ENCODE assay signal across 8 mouse cellular contexts in genomic region chr17:56988921-56989430, GRCm38 (mm10). TPM values are rescaled to one million over a fixed set of nuclear protein-coding genes. Genes with fewer than 3 reads are reported as not detected.
DNase-seq lines count a peak whose midpoint lies in the region; ATAC-seq lines count a peak whose summit lies in the region.

No protein-coding gene starts in this region.

- H3K27ac ChIP-seq in kidney, embryonic 14.5 days (ENCODE audit: low read depth, low read length) = no peak overlapping the region; the same call in 1 of the 2 replicates
- peak overlapping the region; percentile 72; the same call in 1 of the 2 replicates for H3K27ac ChIP-seq in embryonic facial prominence, embryonic 12.5 days
- H3K27ac ChIP-seq in hindbrain, embryonic 11.5 days (ENCODE audit: low read depth, low read length) = no peak overlapping the region
- H3K27ac ChIP-seq in midbrain, embryonic 12.5 days (replicated peaks) = peak overlapping the region; percentile 67; the same call in 1 of the 2 replicates

- H3K27me3 ChIP-seq in kidney, embryonic 14.5 days (ENCODE audit: control insufficient read depth, insufficient read depth, low read length) = no peaks in the 10 kb centered on the region
- H3K27me3 ChIP-seq in embryonic facial prominence, embryonic 12.5 days = no peaks in the 10 kb centered on the region
- no peaks in the 10 kb centered on the region; the same call in 1 of the 2 replicates for H3K27me3 ChIP-seq in hindbrain, embryonic 11.5 days (ENCODE audit: control insufficient read depth, insufficient read depth, low read length)
- no peaks in the 10 kb centered on the region for H3K27me3 ChIP-seq in midbrain, embryonic 12.5 days

- H3K4me3 ChIP-seq in kidney, embryonic 14.5 days (ENCODE audit: low read length) = peak overlapping the region; percentile 83
- H3K4me3 ChIP-seq in embryonic facial prominence, embryonic 12.5 days = peak overlapping the region; percentile 88
- peak overlapping the region; percentile 67; the same call in 1 of the 2 replicates for H3K4me3 ChIP-seq in hindbrain, embryonic 11.5 days (ENCODE audit: low read depth, low read length)
- H3K4me3 ChIP-seq in midbrain, embryonic 12.5 days = peak overlapping the region; percentile 70

- H3K9me3 ChIP-seq in kidney, embryonic 14.5 days (ENCODE audit: control insufficient read depth, low read length) = no peaks in the 10 kb centered on the region
- H3K9me3 ChIP-seq in embryonic facial prominence, embryonic 12.5 days = no peaks in the 10 kb centered on the region
- H3K9me3 ChIP-seq in hindbrain, embryonic 11.5 days (ENCODE audit: control insufficient read depth, low read length) = no peaks in the 10 kb centered on the region
- H3K9me3 ChIP-seq in midbrain, embryonic 12.5 days = no peaks in the 10 kb centered on the region

- ATAC-seq in kidney, embryonic 14.5 days (ENCODE audit: low FRiP score, low TSS enrichment) = no peak
- no peak for ATAC-seq in embryonic facial prominence, embryonic 12.5 days (ENCODE audit: insufficient number of reproducible peaks, insufficient read depth, low FRiP score, low TSS enrichment)
- no peak for ATAC-seq in hindbrain, embryonic 11.5 days (ENCODE audit: low FRiP score)
- ATAC-seq in midbrain, embryonic 12.5 days (ENCODE audit: low FRiP score, low read depth) = no peak
- ATAC-seq in erythroid progenitor cell, adult 5-6 weeks (replicated peaks; ENCODE audit: low FRiP score, poor library complexity, severe bottlenecking) = no peak

- H3K4me1 ChIP-seq in kidney, embryonic 14.5 days (ENCODE audit: control insufficient read depth, insufficient read depth, low read length) = peaks cover 5% of the 10 kb centered on the region; the same call in 1 of the 2 replicates
- peaks cover 6% of the 10 kb centered on the region for H3K4me1 ChIP-seq in embryonic facial prominence, embryonic 12.5 days
- H3K4me1 ChIP-seq in hindbrain, embryonic 11.5 days (replicated peaks; ENCODE audit: control insufficient read depth, insufficient read depth, low read length) = peaks cover 6% of the 10 kb centered on the region; the same call in 1 of the 2 replicates
- H3K4me1 ChIP-seq in midbrain, embryonic 12.5 days = peaks cover 7% of the 10 kb centered on the region

- no peak for DNase-seq in kidney, postnatal 4 days
- no peak for DNase-seq in hindbrain, embryonic 11.5 days (ENCODE audit: low spot score)
- DNase-seq in adrenal gland, adult 2 months = no peak
- no peak for DNase-seq in urinary bladder, postnatal 10 days (ENCODE audit: low spot score)

- peak overlapping the region; percentile 74 for H3K4me2 ChIP-seq in kidney, embryonic 14.5 days (replicated peaks; ENCODE audit: low read depth, low read length)
- H3K4me2 ChIP-seq in embryonic facial prominence, embryonic 12.5 days (replicated peaks) = peak overlapping the region; percentile 68
- peak overlapping the region; percentile 57 for H3K4me2 ChIP-seq in hindbrain, embryonic 11.5 days (replicated peaks; ENCODE audit: low read depth, low read length)
- H3K4me2 ChIP-seq in midbrain, embryonic 12.5 days (replicated peaks) = peak overlapping the region; percentile 77

- H3K9ac ChIP-seq in kidney, embryonic 14.5 days (ENCODE audit: low read depth, low read length) = peak overlapping the region; percentile 76; the same call in 1 of the 2 replicates
- H3K9ac ChIP-seq in embryonic facial prominence, embryonic 12.5 days = no peak overlapping the region; the same call in 1 of the 2 replicates
- H3K9ac ChIP-seq in hindbrain, embryonic 11.5 days (ENCODE audit: low read depth, low read length) = peak overlapping the region; percentile 3; the same call in 1 of the 2 replicates
- H3K9ac ChIP-seq in midbrain, embryonic 12.5 days (replicated peaks) = peak overlapping the region; percentile 87; the same call in 1 of the 2 replicates

- 72% methylated on average over 7 of the region's 7 CpGs for WGBS in kidney, embryonic 14.5 days
- WGBS in embryonic facial prominence, embryonic 12.5 days = 68% methylated on average over 7 of the region's 7 CpGs
- 79% methylated on average over 7 of the region's 7 CpGs for WGBS in hindbrain, embryonic 11.5 days
- WGBS in midbrain, embryonic 12.5 days = 78% methylated on average over 7 of the region's 7 CpGs

- peaks cover 19% of the 10 kb centered on the region for H3K36me3 ChIP-seq in kidney, embryonic 14.5 days (ENCODE audit: control insufficient read depth, insufficient read depth, low read length)
- peaks cover 21% of the 10 kb centered on the region for H3K36me3 ChIP-seq in embryonic facial prominence, embryonic 12.5 days
- peaks cover 6% of the 10 kb centered on the region; the same call in 1 of the 2 replicates for H3K36me3 ChIP-seq in hindbrain, embryonic 11.5 days (ENCODE audit: control insufficient read depth, insufficient read depth, low read length)
- peaks cover 22% of the 10 kb centered on the region for H3K36me3 ChIP-seq in midbrain, embryonic 12.5 days

RNA-seq across cellular contexts. Expression of gene Clpp, which starts 1.1 kb away (rescaled TPM):
- polyA plus RNA-seq in kidney, embryonic 14.5 days (2014; fragmentation: Nextera tagmentation; extraction: Ambion mirVana) = 173 and 206 TPM in 2 replicates
- 147 and 165 TPM in 2 replicates for polyA plus RNA-seq in embryonic facial prominence, embryonic 12.5 days (2016; fragmentation: Nextera tagmentation; extraction: Ambion mirVana)
- polyA plus RNA-seq in hindbrain, embryonic 11.5 days (2014; fragmentation: Nextera tagmentation; extraction: Ambion mirVana) = 146 and 152 TPM in 2 replicates
- 130 and 137 TPM in 2 replicates for polyA plus RNA-seq in midbrain, embryonic 12.5 days (2016; fragmentation: Nextera tagmentation; extraction: Ambion mirVana)
- total RNA-seq in adrenal gland, adult 2 months (2021) = 100 to 1,000 TPM; 118 to 140 TPM
- 378 and 412 TPM in 2 replicates for polyA plus RNA-seq in adrenal gland, adult 2 months (2012; rRNA removed)
- total RNA-seq in erythroid progenitor cell, adult 5-6 weeks (2015; ENCODE audit: low replicate concordance) = 2.2 and 26.8 TPM in 2 replicates
- total RNA-seq in erythroid progenitor cell, adult 5-6 weeks (2017; ENCODE audit: low replicate concordance) = 10.8 and 15.7 TPM in 2 replicates

RNA-seq across cellular contexts. Expression of gene Acer1, which starts 7.0 kb away (rescaled TPM):
- polyA plus RNA-seq in kidney, embryonic 14.5 days (2014; fragmentation: Nextera tagmentation; extraction: Ambion mirVana) = not detected in 2 replicates
- not detected in 2 replicates for polyA plus RNA-seq in embryonic facial prominence, embryonic 12.5 days (2016; fragmentation: Nextera tagmentation; extraction: Ambion mirVana)
- polyA plus RNA-seq in hindbrain, embryonic 11.5 days (2014; fragmentation: Nextera tagmentation; extraction: Ambion mirVana) = not detected in 2 replicates
- polyA plus RNA-seq in midbrain, embryonic 12.5 days (2016; fragmentation: Nextera tagmentation; extraction: Ambion mirVana) = not detected in 2 replicates
- under 1 TPM in 1 of 2 experiments, not detected in 1; 0.23 TPM for total RNA-seq in adrenal gland, adult 2 months (2021)
- polyA plus RNA-seq in adrenal gland, adult 2 months (2012; rRNA removed) = 0.42 and 0.51 TPM in 2 replicates
- not detected in 2 replicates for total RNA-seq in erythroid progenitor cell, adult 5-6 weeks (2015; ENCODE audit: low replicate concordance)
- not detected in 2 replicates for total RNA-seq in erythroid progenitor cell, adult 5-6 weeks (2017; ENCODE audit: low replicate concordance)

RNA-seq across cellular contexts. Expression of gene Alkbh7, which starts 8.2 kb away (rescaled TPM):
- polyA plus RNA-seq in kidney, embryonic 14.5 days (2014; fragmentation: Nextera tagmentation; extraction: Ambion mirVana) = 54.8 and 55.8 TPM in 2 replicates
- polyA plus RNA-seq in embryonic facial prominence, embryonic 12.5 days (2016; fragmentation: Nextera tagmentation; extraction: Ambion mirVana) = 38.5 and 41.4 TPM in 2 replicates
- polyA plus RNA-seq in hindbrain, embryonic 11.5 days (2014; fragmentation: Nextera tagmentation; extraction: Ambion mirVana) = 32.4 and 33.0 TPM in 2 replicates
- polyA plus RNA-seq in midbrain, embryonic 12.5 days (2016; fragmentation: Nextera tagmentation; extraction: Ambion mirVana) = 31.2 and 33.7 TPM in 2 replicates
- 10 to 100 TPM; 58.3 to 81.0 TPM for total RNA-seq in adrenal gland, adult 2 months (2021)
- 182 and 186 TPM in 2 replicates for polyA plus RNA-seq in adrenal gland, adult 2 months (2012; rRNA removed)
- not detected in 2 replicates for total RNA-seq in erythroid progenitor cell, adult 5-6 weeks (2015; ENCODE audit: low replicate concordance)
- 6.2 TPM in 1 of 2 replicates, not detected in the other for total RNA-seq in erythroid progenitor cell, adult 5-6 weeks (2017; ENCODE audit: low replicate concordance)

RNA-seq across cellular contexts. Expression of gene Pspn, which starts 10.8 kb away (rescaled TPM):
- polyA plus RNA-seq in kidney, embryonic 14.5 days (2014; fragmentation: Nextera tagmentation; extraction: Ambion mirVana) = 1.4 TPM in 1 of 2 replicates, not detected in the other
- polyA plus RNA-seq in embryonic facial prominence, embryonic 12.5 days (2016; fragmentation: Nextera tagmentation; extraction: Ambion mirVana) = not detected in 2 replicates
- polyA plus RNA-seq in hindbrain, embryonic 11.5 days (2014; fragmentation: Nextera tagmentation; extraction: Ambion mirVana) = 0.36 TPM in 1 of 2 replicates, not detected in the other
- polyA plus RNA-seq in midbrain, embryonic 12.5 days (2016; fragmentation: Nextera tagmentation; extraction: Ambion mirVana) = 0.87 TPM in 1 of 2 replicates, not detected in the other
- not detected for total RNA-seq in adrenal gland, adult 2 months (2021)
- 1.9 TPM in 2 replicates for polyA plus RNA-seq in adrenal gland, adult 2 months (2012; rRNA removed)
- total RNA-seq in erythroid progenitor cell, adult 5-6 weeks (2015; ENCODE audit: low replicate concordance) = not detected in 2 replicates
- total RNA-seq in erythroid progenitor cell, adult 5-6 weeks (2017; ENCODE audit: low replicate concordance) = not detected in 2 replicates

RNA-seq across cellular contexts. Expression of gene Gtf2f1, which starts 22.1 kb away (rescaled TPM):
- 65.1 and 65.6 TPM in 2 replicates for polyA plus RNA-seq in kidney, embryonic 14.5 days (2014; fragmentation: Nextera tagmentation; extraction: Ambion mirVana)
- polyA plus RNA-seq in embryonic facial prominence, embryonic 12.5 days (2016; fragmentation: Nextera tagmentation; extraction: Ambion mirVana) = 62.0 and 63.4 TPM in 2 replicates
- 65.6 and 76.7 TPM in 2 replicates for polyA plus RNA-seq in hindbrain, embryonic 11.5 days (2014; fragmentation: Nextera tagmentation; extraction: Ambion mirVana)
- 68.6 and 72.9 TPM in 2 replicates for polyA plus RNA-seq in midbrain, embryonic 12.5 days (2016; fragmentation: Nextera tagmentation; extraction: Ambion mirVana)
- total RNA-seq in adrenal gland, adult 2 months (2021) = 10 to 100 TPM; 55.8 to 57.3 TPM
- 23.8 and 28.5 TPM in 2 replicates for polyA plus RNA-seq in adrenal gland, adult 2 months (2012; rRNA removed)
- 57.4 and 61.3 TPM in 2 replicates for total RNA-seq in erythroid progenitor cell, adult 5-6 weeks (2015; ENCODE audit: low replicate concordance)
- 70.8 and 90.7 TPM in 2 replicates for total RNA-seq in erythroid progenitor cell, adult 5-6 weeks (2017; ENCODE audit: low replicate concordance)

Comparison
In these comparisons a context has a peak if more than half of its experiments do, and no peak if none do; other contexts are left out.
1. H3K27ac ChIP-seq: peak in embryonic facial prominence, embryonic 12.5 days (single experiment) and midbrain, embryonic 12.5 days (single experiment); none in kidney, embryonic 14.5 days (single experiment) and hindbrain, embryonic 11.5 days (single experiment).
2. Peak in every context shown above with its lines, with median percentiles within 50 percentile points of each other: H3K4me2 ChIP-seq and H3K4me3 ChIP-seq.